Mouse (Mus musculus) hindbrain, postnatal 0 days (tissue): ENCODE measurements around the gene Trub2. TPM values are rescaled to one million over a fixed set of nuclear protein-coding genes. Genes with fewer than 3 reads are reported as not detected.

Experiments used
- ATAC-seq: fragments of 200-750 bp; cut with Nextera tagmentation; 2 replicates; pipeline ENCODE4 v1.8.0; 2017; ENCODE audit warnings: mild to moderate bottlenecking, moderate TSS enrichment, moderate library complexity
- DNase-seq: peaks from one replicate; pipeline ENCODE4 v3.0.0-alpha.2; 2015; ENCODE audit warnings: low spot score
- H3K27ac ChIP-seq: fragments of 300-500 bp; sonication (generic); 2 replicates; pipeline ENCODE4 v1.5.1; 2014; ENCODE audit warnings: mild to moderate bottlenecking
- H3K27me3 ChIP-seq: fragments of 300-500 bp; sonication (generic); 2 replicates; pipeline ENCODE4 v1.6.1; 2014; ENCODE audit warnings: low read length, mixed read lengths; ENCODE audit not compliant: insufficient read depth
- H3K36me3 ChIP-seq: fragments of 300-500 bp; sonication (generic); 2 replicates; pipeline ENCODE4 v1.6.1; 2014; ENCODE audit warnings: low read length, mixed read lengths; ENCODE audit not compliant: insufficient read depth
- H3K4me1 ChIP-seq: fragments of 300-500 bp; sonication (generic); 2 replicates; pipeline ENCODE4 v1.6.1; 2014; ENCODE audit warnings: antibody characterized with exemption, low read length, mixed read lengths; ENCODE audit not compliant: insufficient read depth
- H3K4me2 ChIP-seq: fragments of 300-500 bp; sonication (generic); 2 replicates; pipeline ENCODE4 v1.6.1; 2014; ENCODE audit warnings: low read depth, mild to moderate bottlenecking, low read length, moderate library complexity, mixed read lengths
- H3K4me3 ChIP-seq: fragments of 300-500 bp; sonication (generic); 2 replicates; pipeline ENCODE4 v1.5.1; 2014; ENCODE audit warnings: low read length
- H3K9ac ChIP-seq: fragments of 300-500 bp; sonication (generic); replicated peaks from 2 replicates; pipeline ENCODE4 v1.6.1; 2014; ENCODE audit warnings: mild to moderate bottlenecking, low read length, moderate library complexity, mixed read lengths
- H3K9me3 ChIP-seq: fragments of 300-500 bp; sonication (generic); 2 replicates; pipeline ENCODE4 v1.6.1; 2016; ENCODE audit warnings: low read length, mixed read lengths
- CTCF ChIP-seq: IDR thresholded peaks from 2 replicates; pipeline ENCODE4 v1.5.1; 2016; ENCODE audit warnings: antibody characterized with exemption, control low read depth, low read depth
- WGBS: fragments of 180-500 bp; shearing (Covaris S2); extraction: QIAGEN DNeasy Blood & Tissue Kit; methylation state at CpG from one replicate; pipeline ENCODE4 v1.1.7; 2014; 5-methylcytosine and 5-hydroxymethylcytosine counted together
- polyA plus RNA-seq: library from polyadenylated mRNA; unstranded; fragments of >200 nt; fragmentation: Nextera tagmentation; extraction: Ambion mirVana; gene quantifications from 2 replicates; pipeline ENCODE4 v1.2.1, GENCODE M21; 2015
- total RNA-seq: library from RNA; depleted of rRNA; stranded (reverse); fragments of >200 nt; gene quantifications from 2 replicates; pipeline ENCODE4 v1.2.3, GENCODE M21; 2014

Trub2 gene
- total and polyA plus RNA-seq, 2 experiments from 2014 or later, result 32.5 to 49.9 TPM

GRCm38 (mm10) chr2:29741207-29741606, 47.1 kb downstream of the Trub2 start:
- no peak for DNase-seq
- no peak overlapping the region for H3K9ac ChIP-seq
- WGBS, result 91% methylated on average over 6 of the region's 6 CpGs
- no peak overlapping the region for H3K27ac ChIP-seq
- no peak for TF ChIP-seq CTCF
- no peak overlapping the region for H3K4me3 ChIP-seq
- H3K4me2 ChIP-seq, result no peak overlapping the region
- ATAC-seq, result no peak
- peaks cover 31% of the 10 kb centered on the region for H3K36me3 ChIP-seq
- no peaks in the 10 kb centered on the region for H3K9me3 ChIP-seq
- H3K4me1 ChIP-seq, result no peaks in the 10 kb centered on the region
- H3K27me3 ChIP-seq, result no peaks in the 10 kb centered on the region

- Histone ChIP-seq H3K36me3 (peaks cover 43% of the 10 kb centered on the region), H3K27ac (no peak overlapping the region), H3K9ac (no peak overlapping the region), H3K4me3 (no peak overlapping the region), H3K4me2 (no peak overlapping the region), H3K9me3 (no peaks in the 10 kb centered on the region), H3K27me3 (no peaks in the 10 kb centered on the region), H3K4me1 (no peaks in the 10 kb centered on the region)
- peak; percentile 37 for TF ChIP-seq CTCF
- no peak for ATAC-seq
- peak; percentile 23 for DNase-seq
- 73% methylated on average over 5 of the region's 5 CpGs for WGBS
Observed at GRCm38 (mm10) chr2:29739368-29739767, 48.9 kb downstream of the Trub2 start.

GRCm38 (mm10) chr2:29738799-29739198, 49.5 kb downstream of the Trub2 start:
- H3K4me3 ChIP-seq, result no peak overlapping the region
- H3K4me1 ChIP-seq, result no peaks in the 10 kb centered on the region
- WGBS, result 51% methylated on average over 4 of the region's 4 CpGs
- no peak for TF ChIP-seq CTCF
- no peak for DNase-seq
- no peak overlapping the region for H3K9ac ChIP-seq
- no peak overlapping the region for H3K27ac ChIP-seq
- H3K9me3 ChIP-seq, result no peaks in the 10 kb centered on the region
- ATAC-seq, result no peak
- H3K4me2 ChIP-seq, result no peak overlapping the region
- H3K36me3 ChIP-seq, result peaks cover 48% of the 10 kb centered on the region
- no peaks in the 10 kb centered on the region for H3K27me3 ChIP-seq

- WGBS, result 87% methylated on average over 12 of the region's 12 CpGs
- H3K9ac ChIP-seq, result no peak overlapping the region
- no peaks in the 10 kb centered on the region for H3K27me3 ChIP-seq
- no peak overlapping the region for H3K27ac ChIP-seq
- no peaks in the 10 kb centered on the region for H3K9me3 ChIP-seq
- no peak for ATAC-seq
- H3K4me1 ChIP-seq, result no peaks in the 10 kb centered on the region
- peaks cover 61% of the 10 kb centered on the region for H3K36me3 ChIP-seq
- no peak overlapping the region for H3K4me2 ChIP-seq
- H3K4me3 ChIP-seq, result no peak overlapping the region
- DNase-seq, result no peak
- no peak for TF ChIP-seq CTCF
Observed at GRCm38 (mm10) chr2:29737209-29737925, 50.9 kb downstream of the Trub2 start.

GRCm38 (mm10) chr2:29735708-29736107, 52.6 kb downstream of the Trub2 start:
- Histone ChIP-seq H3K36me3 (peaks cover 69% of the 10 kb centered on the region), H3K9ac (no peak overlapping the region), H3K4me2 (no peak overlapping the region), H3K9me3 (no peaks in the 10 kb centered on the region), H3K4me3 (no peak overlapping the region), H3K4me1 (no peaks in the 10 kb centered on the region), H3K27ac (no peak overlapping the region), H3K27me3 (no peaks in the 10 kb centered on the region)
- ATAC-seq, result no peak
- DNase-seq, result no peak
- WGBS, result 92% methylated on average over 12 of the region's 12 CpGs
- TF ChIP-seq CTCF, result no peak

GRCm38 (mm10) chr2:29733348-29733747, 55.0 kb downstream of the Trub2 start:
- Histone ChIP-seq H3K36me3 (peaks cover 80% of the 10 kb centered on the region), H3K4me2 (no peak overlapping the region), H3K9me3 (no peaks in the 10 kb centered on the region), H3K4me1 (no peaks in the 10 kb centered on the region), H3K27me3 (no peaks in the 10 kb centered on the region), H3K9ac (no peak overlapping the region), H3K27ac (no peak overlapping the region), H3K4me3 (no peak overlapping the region)
- no peak for TF ChIP-seq CTCF
- 93% methylated on average over 5 of the region's 5 CpGs for WGBS
- no peak for DNase-seq
- ATAC-seq, result no peak

- H3K9me3 ChIP-seq, result no peaks in the 10 kb centered on the region
- no peak overlapping the region for H3K4me2 ChIP-seq
- peaks cover 81% of the 10 kb centered on the region for H3K36me3 ChIP-seq
- WGBS, result 90% methylated on average over 10 of the region's 10 CpGs
- H3K4me3 ChIP-seq, result no peak overlapping the region
- H3K4me1 ChIP-seq, result no peaks in the 10 kb centered on the region
- DNase-seq, result no peak
- no peak for ATAC-seq
- H3K27me3 ChIP-seq, result no peaks in the 10 kb centered on the region
- no peak for TF ChIP-seq CTCF
- no peak overlapping the region for H3K27ac ChIP-seq
- H3K9ac ChIP-seq, result no peak overlapping the region
Observed at GRCm38 (mm10) chr2:29732559-29732958, 55.7 kb downstream of the Trub2 start.
